Mouse (Mus musculus): ENCODE measurements around the gene Cgrrf1. TPM values are rescaled to one million over a fixed set of nuclear protein-coding genes. Genes with fewer than 3 reads are reported as not detected.

Cgrrf1 gene
- polyA plus RNA-seq, 1 experiment = 20.7 TPM

GRCm38 (mm10) chr14:46790723-46791122, 41.2 kb upstream of the Cgrrf1 start:
- 91% methylated on average over 6 of the region's 6 CpGs for WGBS
- TF ChIP-seq CTCF (IDR thresholded peaks at IDR 0.05; ENCODE audit: control insufficient read depth, insufficient read depth, low read length) (no peak), POLR2A (IDR thresholded peaks at IDR 0.05; ENCODE audit: borderline replicate concordance, control insufficient read depth, low read depth, low read length) (no peak)
- H3K4me3 ChIP-seq (replicated peaks; ENCODE audit: control insufficient read depth, low read depth, low read length) = no peak overlapping the region
- H3K27ac ChIP-seq (ENCODE audit: control insufficient read depth, insufficient read depth, low read depth, low read length, poor library complexity) = no peak overlapping the region
- H3K4me1 ChIP-seq (ENCODE audit: control insufficient read depth, insufficient read depth, low read length) = no peaks in the 10 kb centered on the region; the same call in 1 of the 2 replicates

- no peak overlapping the region for H3K4me3 ChIP-seq (replicated peaks; ENCODE audit: control insufficient read depth, low read depth, low read length)
- WGBS = 59% methylated on average over 5 of the region's 5 CpGs
- H3K4me1 ChIP-seq (ENCODE audit: control insufficient read depth, insufficient read depth, low read length) = no peaks in the 10 kb centered on the region; the same call in 1 of the 2 replicates
- no peak overlapping the region for H3K27ac ChIP-seq (ENCODE audit: control insufficient read depth, insufficient read depth, low read depth, low read length, poor library complexity)
- TF ChIP-seq CTCF (IDR thresholded peaks at IDR 0.05; ENCODE audit: control insufficient read depth, insufficient read depth, low read length) (no peak), POLR2A (IDR thresholded peaks at IDR 0.05; ENCODE audit: borderline replicate concordance, control insufficient read depth, low read depth, low read length) (no peak)
These were observed 37.8 kb upstream of the Cgrrf1 start for GRCm38 (mm10) chr14:46794157-46794556.

GRCm38 (mm10) chr14:46800684-46801345, 31.1 kb upstream of the Cgrrf1 start:
- no peaks in the 10 kb centered on the region; the same call in 1 of the 2 replicates for H3K4me1 ChIP-seq (ENCODE audit: control insufficient read depth, insufficient read depth, low read length)
- H3K27ac ChIP-seq (ENCODE audit: control insufficient read depth, insufficient read depth, low read depth, low read length, poor library complexity) = no peak overlapping the region
- WGBS = 58% methylated on average over 3 of the region's 3 CpGs
- TF ChIP-seq CTCF (IDR thresholded peaks at IDR 0.05; ENCODE audit: control insufficient read depth, insufficient read depth, low read length) = no peak
- no peak for TF ChIP-seq POLR2A (IDR thresholded peaks at IDR 0.05; ENCODE audit: borderline replicate concordance, control insufficient read depth, low read depth, low read length)
- no peak overlapping the region for H3K4me3 ChIP-seq (replicated peaks; ENCODE audit: control insufficient read depth, low read depth, low read length)

- 74% methylated on average over 4 of the region's 4 CpGs for WGBS
These were observed 28.7 kb upstream of the Cgrrf1 start for GRCm38 (mm10) chr14:46803259-46803658.

GRCm38 (mm10) chr14:46803791-46804190, 28.1 kb upstream of the Cgrrf1 start:
- 62% methylated on average over 1 of the region's 1 CpGs for WGBS
- TF ChIP-seq CTCF (IDR thresholded peaks at IDR 0.05; ENCODE audit: control insufficient read depth, insufficient read depth, low read length) (no peak), POLR2A (IDR thresholded peaks at IDR 0.05; ENCODE audit: borderline replicate concordance, control insufficient read depth, low read depth, low read length) (no peak)

More at GRCm38 (mm10) chr14:46803259-46803658, 28.7 kb upstream of the Cgrrf1 start:
- Histone ChIP-seq H3K27ac (ENCODE audit: control insufficient read depth, insufficient read depth, low read depth, low read length, poor library complexity) (no peak overlapping the region), H3K4me3 (replicated peaks; ENCODE audit: control insufficient read depth, low read depth, low read length) (no peak overlapping the region), H3K4me1 (ENCODE audit: control insufficient read depth, insufficient read depth, low read length) (no peaks in the 10 kb centered on the region; the same call in 1 of the 2 replicates)
- TF ChIP-seq POLR2A (IDR thresholded peaks at IDR 0.05; ENCODE audit: borderline replicate concordance, control insufficient read depth, low read depth, low read length) (no peak), CTCF (IDR thresholded peaks at IDR 0.05; ENCODE audit: control insufficient read depth, insufficient read depth, low read length) (no peak)

GRCm38 (mm10) chr14:46806186-46806585, 25.7 kb upstream of the Cgrrf1 start:
- H3K4me3 ChIP-seq (replicated peaks; ENCODE audit: control insufficient read depth, low read depth, low read length) = no peak overlapping the region
- TF ChIP-seq CTCF (IDR thresholded peaks at IDR 0.05; ENCODE audit: control insufficient read depth, insufficient read depth, low read length) (no peak), POLR2A (IDR thresholded peaks at IDR 0.05; ENCODE audit: borderline replicate concordance, control insufficient read depth, low read depth, low read length) (no peak)
- no peaks in the 10 kb centered on the region for H3K4me1 ChIP-seq (ENCODE audit: control insufficient read depth, insufficient read depth, low read length)
- 82% methylated on average over 5 of the region's 5 CpGs for WGBS
- H3K27ac ChIP-seq (ENCODE audit: control insufficient read depth, insufficient read depth, low read depth, low read length, poor library complexity) = no peak overlapping the region

More at GRCm38 (mm10) chr14:46803791-46804190, 28.1 kb upstream of the Cgrrf1 start:
- H3K27ac ChIP-seq (ENCODE audit: control insufficient read depth, insufficient read depth, low read depth, low read length, poor library complexity) = no peak overlapping the region
- no peak overlapping the region for H3K4me3 ChIP-seq (replicated peaks; ENCODE audit: control insufficient read depth, low read depth, low read length)
- no peaks in the 10 kb centered on the region; the same call in 1 of the 2 replicates for H3K4me1 ChIP-seq (ENCODE audit: control insufficient read depth, insufficient read depth, low read length)

- Histone ChIP-seq H3K4me3 (replicated peaks; ENCODE audit: control insufficient read depth, low read depth, low read length) (no peak overlapping the region), H3K4me1 (ENCODE audit: control insufficient read depth, insufficient read depth, low read length) (no peaks in the 10 kb centered on the region), H3K27ac (ENCODE audit: control insufficient read depth, insufficient read depth, low read depth, low read length, poor library complexity) (no peak overlapping the region)
- TF ChIP-seq POLR2A (IDR thresholded peaks at IDR 0.05; ENCODE audit: borderline replicate concordance, control insufficient read depth, low read depth, low read length) (no peak), CTCF (IDR thresholded peaks at IDR 0.05; ENCODE audit: control insufficient read depth, insufficient read depth, low read length) (no peak)
- 27% methylated on average over 3 of the region's 3 CpGs for WGBS
These were observed 24.0 kb upstream of the Cgrrf1 start for GRCm38 (mm10) chr14:46807927-46808326.

GRCm38 (mm10) chr14:46815640-46816039, 16.3 kb upstream of the Cgrrf1 start:
- no peak overlapping the region for H3K27ac ChIP-seq (ENCODE audit: control insufficient read depth, insufficient read depth, low read depth, low read length, poor library complexity)
- no peaks in the 10 kb centered on the region; the same call in 1 of the 2 replicates for H3K4me1 ChIP-seq (ENCODE audit: control insufficient read depth, insufficient read depth, low read length)
- H3K4me3 ChIP-seq (replicated peaks; ENCODE audit: control insufficient read depth, low read depth, low read length) = no peak overlapping the region
- WGBS = 53% methylated on average over 6 of the region's 6 CpGs
- no peak for TF ChIP-seq POLR2A (IDR thresholded peaks at IDR 0.05; ENCODE audit: borderline replicate concordance, control insufficient read depth, low read depth, low read length)
- no peak for TF ChIP-seq CTCF (IDR thresholded peaks at IDR 0.05; ENCODE audit: control insufficient read depth, insufficient read depth, low read length)

Data from bone marrow, adult 2 months (tissue).